Mouse (Mus musculus): Measurements from ENCODE around the gene Olfr1410. TPM values are rescaled to one million over a fixed set of nuclear protein-coding genes. Genes with fewer than 3 reads are reported as not detected.

Gene Olfr1410
- not detected for total RNA-seq (2022)

DNA sequence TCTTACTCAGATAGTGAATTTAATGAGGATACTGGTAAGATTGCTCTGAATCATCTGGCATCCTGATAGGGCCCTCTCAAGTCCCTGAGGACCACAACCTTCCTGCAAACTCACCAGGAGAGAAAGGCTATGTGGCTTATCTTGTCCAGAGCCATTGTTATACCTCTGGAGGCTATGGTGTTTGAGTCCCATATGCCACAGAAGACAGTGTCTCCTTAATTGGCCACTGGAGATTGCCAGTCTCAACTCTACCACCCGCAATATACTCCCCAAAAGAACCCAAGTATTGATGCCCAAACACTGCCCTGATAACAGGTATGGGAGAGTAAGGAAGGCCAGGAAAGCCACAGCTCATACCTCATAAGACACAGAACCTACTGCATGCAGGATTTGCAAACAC, at the start of gene Olfr1410:
Gene Olfr1410 (plus strand): TSS at position 301 of the 400 bp plus-strand sequence.
- no peak for DNase-seq (ENCODE audit: low spot score in 2 of 2)

DNA sequence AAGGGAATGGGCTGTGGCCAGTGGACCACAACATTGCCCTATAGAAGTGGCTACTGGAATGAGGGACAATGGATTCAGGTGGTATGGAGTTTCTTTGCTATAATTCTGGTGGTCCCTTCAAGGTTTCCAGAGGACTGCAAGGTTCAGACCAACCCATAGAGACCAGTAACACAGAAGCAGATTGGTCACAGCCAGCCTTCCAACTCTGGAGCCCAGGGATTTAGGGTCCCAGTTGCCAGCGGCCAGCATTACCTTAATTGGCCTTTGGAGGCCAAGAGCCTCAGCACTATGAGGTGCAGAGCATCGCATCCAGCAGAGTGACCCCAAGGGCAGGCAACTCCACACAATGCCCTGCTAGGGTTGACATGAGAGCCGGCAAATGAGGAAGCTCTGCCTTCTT, 34.6 kb upstream of the Olfr1410 start, which contains the start of gene Olfr1413:
Gene Olfr1413 (plus strand): TSS at position 301 of the 400 bp plus-strand sequence.
- no peak for DNase-seq (ENCODE audit: low spot score in 2 of 2)

DNA sequence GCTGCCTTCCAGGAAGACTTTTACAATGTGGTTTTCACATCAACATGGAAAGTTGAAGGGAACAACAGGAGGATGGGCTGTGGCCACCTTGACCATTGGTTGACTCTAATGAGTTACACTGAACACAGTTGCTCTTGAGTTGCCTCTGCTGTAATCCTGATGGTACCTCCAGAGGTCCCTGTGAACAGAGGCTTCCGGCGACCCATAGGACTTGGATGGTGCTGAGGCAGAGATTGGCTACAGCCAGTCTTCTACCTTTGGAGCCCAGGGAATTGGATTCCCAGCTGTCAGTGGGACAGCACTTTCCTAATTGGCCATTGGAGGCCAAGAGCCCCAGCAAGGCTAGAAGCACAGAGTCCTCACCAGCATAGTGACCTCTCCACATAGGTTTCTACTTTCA, 20.1 kb upstream of the Olfr1410 start, which contains the start of gene Olfr1412:
Gene Olfr1412 (plus strand): TSS at position 301 of the 400 bp plus-strand sequence.
- DNase-seq (ENCODE audit: low spot score in 2 of 2) = no peak

DNA sequence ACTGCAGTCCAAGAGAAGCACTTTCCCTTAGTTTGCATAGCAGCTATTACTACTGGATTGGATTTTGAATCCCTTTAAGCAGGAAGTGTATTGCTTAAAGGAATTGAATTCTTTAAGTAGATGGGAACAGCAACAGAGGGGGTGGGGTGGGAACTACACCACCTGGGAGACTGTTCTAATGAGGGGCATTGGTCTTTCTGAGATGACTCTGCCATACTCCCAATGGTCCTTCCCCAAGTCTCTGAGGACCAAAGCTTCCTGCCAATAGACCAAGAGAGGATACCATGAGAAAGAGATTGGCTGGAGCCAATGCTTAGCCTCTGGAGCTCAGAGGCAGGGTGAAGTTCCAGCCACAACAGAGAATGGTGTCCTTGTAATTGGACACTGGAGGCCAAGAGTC, 11.5 kb upstream of the Olfr1410 start, which contains the start of gene Olfr1411:
Gene Olfr1411 (plus strand): TSS at position 301 of the 400 bp plus-strand sequence.
- no peak for DNase-seq (ENCODE audit: low spot score in 2 of 2)

DNA sequence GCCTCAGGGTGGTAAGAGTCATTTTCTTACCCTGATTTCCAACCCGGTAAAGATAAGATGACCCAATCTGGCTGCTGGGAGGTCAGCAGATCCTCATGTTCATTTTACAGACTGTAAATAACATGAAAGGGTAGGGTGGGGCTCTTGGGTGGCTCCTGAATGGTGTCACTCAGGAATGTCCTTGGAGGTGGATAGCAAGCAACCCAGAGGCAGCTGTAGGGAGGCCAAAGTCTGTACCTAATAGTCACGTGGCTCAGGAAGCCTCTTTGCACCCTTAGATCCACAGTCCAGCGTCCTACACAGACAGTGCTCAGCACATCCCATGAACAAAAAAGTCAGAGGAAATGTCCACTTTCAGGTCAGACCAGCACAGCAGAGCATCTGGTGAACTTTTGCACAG, 9.6 kb upstream of the Olfr1410 start:
- no peak for DNase-seq (ENCODE audit: low spot score in 2 of 2)

DNA sequence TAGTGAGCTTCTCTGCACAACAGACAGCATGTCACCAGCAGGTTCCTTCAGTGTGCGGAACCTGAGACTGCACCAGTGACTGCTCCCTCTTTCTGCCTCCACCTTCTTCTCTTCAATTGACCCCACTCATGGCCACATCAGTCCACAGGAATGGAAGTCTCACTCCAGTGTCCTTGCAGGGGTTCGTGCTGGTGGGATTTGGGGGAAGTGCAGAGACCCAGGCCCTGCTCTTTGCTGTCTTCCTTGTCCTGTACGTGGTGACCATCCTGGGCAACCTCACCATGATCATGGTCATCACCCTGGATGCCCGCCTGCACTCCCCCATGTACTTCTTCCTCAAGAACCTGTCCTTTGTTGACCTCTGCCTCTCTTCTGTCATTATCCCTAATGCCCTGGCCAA, 2.1 kb downstream of the Olfr1410 start:
- DNase-seq (ENCODE audit: low spot score in 2 of 2) = no peak

DNA sequence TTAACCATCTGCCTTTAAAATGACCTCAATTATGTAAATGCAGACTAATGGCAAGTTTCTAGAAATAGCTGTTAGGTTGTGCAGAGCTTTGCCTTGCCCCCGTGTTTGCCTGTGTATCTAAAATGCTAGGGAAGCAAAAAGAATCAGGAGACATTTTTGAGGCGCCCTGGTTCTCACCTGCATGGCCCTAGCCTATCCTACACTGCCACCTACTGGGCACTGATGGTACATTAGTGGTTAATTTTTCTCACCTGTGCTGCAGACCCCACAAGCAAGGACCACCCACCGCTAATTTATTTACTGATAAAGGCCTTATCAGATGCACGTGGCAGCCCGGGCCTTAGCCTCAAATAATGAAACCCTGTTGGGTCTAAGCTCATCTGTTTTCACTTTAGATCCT, 5.4 kb downstream of the Olfr1410 start:
- DNase-seq (ENCODE audit: low spot score in 2 of 2) = peak in 1 of 2 experiments; percentile 59

DNA sequence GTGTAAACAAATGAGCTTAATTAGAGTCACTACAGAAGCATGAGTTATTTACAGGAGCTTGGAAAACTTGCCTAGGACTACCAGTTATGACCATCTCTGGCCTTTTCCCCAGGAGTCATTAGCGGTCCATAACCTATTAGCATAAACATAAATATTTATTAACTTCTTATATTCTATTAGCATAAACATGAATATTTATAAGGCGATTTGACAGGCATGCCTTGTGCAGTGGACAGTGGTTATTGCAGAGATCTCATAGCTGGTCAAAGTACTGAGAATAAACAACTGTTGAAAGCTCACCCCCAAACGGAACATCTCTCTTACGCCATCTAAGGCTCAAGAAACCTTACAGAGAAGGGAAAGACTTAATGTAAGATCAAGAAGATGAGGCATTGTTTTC, 7.6 kb downstream of the Olfr1410 start:
- no peak for DNase-seq (ENCODE audit: low spot score in 2 of 2)

DNA sequence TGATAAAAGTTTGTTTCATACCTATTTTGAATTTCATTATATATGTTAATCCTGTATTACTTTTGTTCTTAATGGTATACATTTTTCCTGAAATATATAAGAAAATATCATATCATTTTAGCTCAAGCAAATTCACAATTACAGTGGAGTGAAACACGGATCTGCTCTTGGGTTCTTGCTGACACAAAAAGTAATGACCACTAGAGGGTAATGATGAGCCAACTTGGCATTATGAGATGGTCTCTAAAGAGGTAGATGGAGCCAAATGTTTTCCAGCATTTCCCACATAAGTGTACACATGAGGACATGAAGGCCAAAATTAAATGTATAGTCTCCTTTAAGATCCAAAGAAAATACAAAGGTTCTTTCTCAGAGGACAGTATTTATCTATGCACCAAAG, 8.9 kb downstream of the Olfr1410 start:
- no peak for DNase-seq (ENCODE audit: low spot score in 2 of 2)

DNA sequence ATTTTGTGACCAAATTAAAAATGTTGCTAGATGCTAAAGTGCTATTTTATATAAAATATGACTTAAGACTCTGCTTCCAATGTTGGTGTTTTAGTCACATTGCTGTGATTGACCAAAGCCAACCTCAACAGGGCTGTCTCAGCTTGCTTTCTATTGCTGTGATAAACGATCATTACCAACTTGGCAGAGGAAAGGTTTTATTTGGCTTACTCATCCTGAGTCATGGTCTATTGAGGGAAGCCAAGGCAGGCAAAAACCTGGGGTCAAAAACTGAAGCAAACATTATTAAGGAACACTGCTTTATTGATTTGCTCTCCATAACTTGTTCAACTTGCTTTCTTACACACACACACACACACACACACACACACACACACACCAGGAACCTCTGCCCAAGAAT, 10.5 kb downstream of the Olfr1410 start:
- no peak for DNase-seq (ENCODE audit: low spot score in 2 of 2)

DNA sequence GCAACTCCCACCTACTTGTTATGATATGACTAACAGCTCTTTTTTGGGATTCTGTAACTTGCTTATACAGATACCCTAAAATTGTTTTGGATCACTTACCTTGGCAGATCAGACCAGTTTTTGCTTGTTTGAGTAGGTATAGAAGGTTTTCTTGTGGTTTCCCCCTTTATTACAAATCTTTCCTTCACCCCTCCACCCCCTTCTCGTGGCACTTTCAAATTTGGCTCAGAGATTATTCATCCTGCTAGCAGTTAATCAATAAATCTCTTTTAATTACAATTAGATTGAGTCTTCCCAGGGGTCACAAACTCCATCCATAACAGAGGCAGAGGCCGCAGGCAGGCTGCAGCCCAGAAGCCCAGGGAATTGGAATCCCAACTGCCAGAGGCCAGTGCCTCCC, 11.9 kb downstream of the Olfr1410 start, which contains the start of gene Olfr12:
Gene Olfr12 (plus strand): TSS at position 301 of the 400 bp plus-strand sequence.
- DNase-seq (ENCODE audit: low spot score in 2 of 2) = no peak

DNA sequence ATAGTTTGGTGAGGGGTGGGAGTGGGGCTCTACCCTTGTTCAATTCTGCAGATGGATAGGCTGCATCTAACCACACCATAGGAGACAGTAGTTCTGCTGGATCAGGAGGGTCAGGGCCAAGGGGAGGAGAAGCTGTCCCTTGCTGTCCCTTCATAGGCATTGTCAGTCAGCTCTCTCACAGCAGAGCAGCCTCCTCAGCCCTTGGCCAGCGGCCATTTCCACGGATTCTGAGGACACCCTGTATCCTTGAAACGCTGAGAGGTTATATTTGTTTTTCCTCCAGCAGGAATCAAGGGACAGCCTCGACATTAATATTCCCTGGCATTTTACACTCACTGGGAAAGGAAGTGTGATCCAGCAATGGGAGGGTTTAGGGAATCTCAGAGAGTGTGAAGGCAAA, 12.8 kb downstream of the Olfr1410 start:
- DNase-seq (ENCODE audit: low spot score in 2 of 2) = no peak

DNA sequence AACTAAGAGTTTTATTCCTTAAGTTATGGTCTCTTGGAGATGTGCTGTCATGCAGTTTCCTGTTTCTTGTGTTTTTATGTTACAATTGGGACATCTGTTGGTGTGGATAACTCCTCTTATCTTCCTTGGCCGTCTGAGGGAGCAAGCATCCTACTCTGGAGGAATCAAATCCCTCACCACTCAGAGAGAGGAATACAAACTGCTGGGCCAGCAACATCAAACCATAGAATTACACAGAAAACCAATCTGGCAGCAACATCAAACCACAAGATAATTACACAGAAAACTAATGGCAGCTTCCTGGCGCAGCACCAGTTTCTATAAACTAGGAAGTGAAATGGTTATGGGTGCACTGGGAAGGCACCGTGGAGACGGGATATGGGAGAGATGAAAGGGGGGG, 22.6 kb downstream of the Olfr1410 start:
- DNase-seq (ENCODE audit: low spot score in 2 of 2) = no peak

DNA sequence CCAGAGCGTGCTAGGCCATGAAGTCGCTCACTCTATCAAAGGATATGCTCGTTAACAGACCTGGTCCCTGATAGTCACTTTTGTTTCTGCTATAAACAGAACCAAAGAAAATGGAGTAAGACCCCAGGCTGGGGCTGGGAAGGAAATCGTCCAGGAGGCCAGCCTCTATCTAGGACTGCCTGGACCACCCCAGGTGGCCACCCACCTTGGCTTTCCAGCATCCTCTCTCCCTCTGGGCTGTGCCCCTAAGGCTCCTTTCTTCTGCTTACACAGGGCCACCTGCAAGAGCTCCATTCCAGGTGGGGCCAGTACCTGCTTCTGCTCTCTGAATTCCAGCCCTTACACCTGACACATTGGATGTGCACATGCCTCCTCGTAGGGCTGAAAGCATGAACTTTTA, 26.6 kb downstream of the Olfr1410 start:
- DNase-seq (ENCODE audit: low spot score in 2 of 2) = no peak

DNA sequence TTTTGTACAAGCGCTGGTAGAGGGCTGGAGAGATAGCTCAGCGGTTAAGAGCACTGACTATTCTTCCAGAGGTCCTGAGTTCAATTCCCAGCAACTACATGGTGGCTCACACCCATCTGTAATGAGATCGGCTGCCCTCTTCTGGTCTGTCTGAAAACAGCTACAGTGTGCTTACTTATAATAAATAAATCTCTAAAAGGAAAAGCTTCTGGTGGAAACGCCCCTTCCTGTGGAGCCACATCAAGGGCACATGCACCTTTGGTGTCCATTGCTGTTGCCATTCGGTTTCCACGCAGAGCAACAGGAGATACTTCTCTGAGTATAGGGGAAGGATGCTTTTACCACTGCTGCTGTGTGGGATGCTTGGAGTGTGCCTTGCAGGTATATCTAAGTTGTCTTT, 27.4 kb downstream of the Olfr1410 start:
- no peak for DNase-seq (ENCODE audit: low spot score in 2 of 2)

DNA sequence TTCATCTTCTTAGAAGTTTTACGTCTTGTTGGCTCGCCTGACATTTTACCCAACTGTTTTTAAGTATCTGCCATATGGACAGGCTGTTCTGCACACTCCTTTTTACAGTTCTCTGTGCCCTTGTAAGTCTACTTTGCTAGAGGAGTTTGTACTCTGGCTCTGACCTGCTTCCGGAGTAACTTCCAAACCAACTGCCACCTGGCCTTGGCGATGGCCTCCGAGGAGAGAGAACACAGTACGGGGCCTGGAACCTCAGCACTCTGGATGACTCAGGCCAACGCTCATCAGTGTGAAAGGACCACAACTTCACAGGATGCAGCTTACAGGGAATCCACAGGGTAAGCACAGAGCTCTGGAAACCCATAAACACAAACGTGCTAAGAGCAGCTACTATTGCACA, 28.1 kb downstream of the Olfr1410 start:
- peak in 1 of 2 experiments; percentile 44 for DNase-seq (ENCODE audit: low spot score in 2 of 2)

DNA sequence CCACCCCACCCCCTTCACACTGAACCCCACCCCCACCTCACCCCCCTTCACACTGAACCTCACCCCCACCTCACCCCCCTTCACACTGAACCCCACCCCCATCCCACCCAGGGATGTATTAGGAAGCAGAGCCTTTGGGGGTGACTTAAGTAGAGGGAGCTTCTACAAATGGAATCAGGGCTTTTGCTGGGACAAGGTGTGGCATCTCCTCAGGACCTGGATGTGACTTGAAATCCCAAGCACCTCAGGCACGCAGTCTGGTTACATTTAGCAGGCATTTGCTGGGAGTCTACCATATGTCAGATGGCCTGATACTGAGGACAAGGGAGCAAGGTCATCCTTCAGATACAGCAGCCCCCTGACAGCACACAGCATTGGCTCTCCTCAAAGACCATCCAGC, 29.0 kb downstream of the Olfr1410 start:
- DNase-seq (ENCODE audit: low spot score in 2 of 2) = no peak

DNA sequence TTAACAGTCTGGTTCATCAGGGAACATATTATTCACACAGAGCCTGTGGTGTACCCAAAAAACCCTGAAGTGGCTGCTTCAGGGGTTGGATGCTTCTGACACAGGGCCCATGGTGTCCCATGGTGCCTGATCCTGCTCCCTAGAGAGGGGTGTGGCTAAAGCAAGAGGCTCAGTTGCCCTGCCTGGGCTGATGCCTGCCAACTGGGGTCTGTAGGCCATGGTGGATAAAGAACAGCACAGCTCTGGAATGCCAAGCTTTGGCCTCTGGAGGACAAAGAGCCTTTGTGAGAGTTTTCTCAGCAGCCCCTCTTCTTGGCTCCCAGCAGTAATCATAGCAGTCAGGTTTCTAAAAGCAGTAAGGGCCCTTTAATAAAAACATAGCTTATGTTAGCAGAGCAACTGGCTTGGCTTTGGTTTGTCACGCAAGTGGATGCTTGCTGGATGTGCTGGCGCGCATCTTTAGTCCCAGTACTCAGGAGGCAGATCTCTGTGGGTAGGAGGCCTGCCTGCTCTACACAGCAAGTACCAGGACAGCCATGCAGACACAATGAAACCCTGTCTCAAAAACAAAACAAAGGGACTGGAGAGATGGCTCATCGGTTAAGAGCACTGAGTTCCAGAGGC, 29.5 kb downstream of the Olfr1410 start:
- peak in 1 of 2 experiments; percentile 47 for DNase-seq (ENCODE audit: low spot score in 2 of 2)

DNA sequence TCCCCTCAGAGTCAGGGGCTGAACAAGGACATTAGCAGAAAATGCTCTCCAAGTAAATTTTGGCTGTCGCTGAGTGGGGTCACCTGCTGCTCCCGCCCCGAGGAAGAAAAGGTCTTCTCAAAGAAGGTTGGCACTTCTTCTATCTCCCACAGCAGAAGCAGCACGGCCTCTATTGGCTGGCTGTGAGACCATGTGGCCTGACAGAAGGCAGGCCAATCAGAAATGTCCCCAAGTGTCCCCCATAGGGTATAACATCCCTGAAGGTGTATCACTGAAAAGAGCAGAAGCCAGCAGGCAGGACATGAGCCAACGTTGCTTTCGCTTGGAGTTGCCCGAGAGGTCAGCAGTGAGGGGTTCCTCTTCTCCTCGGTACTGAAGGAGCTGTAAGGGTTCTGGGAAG, 30.4 kb downstream of the Olfr1410 start:
- no peak for DNase-seq (ENCODE audit: low spot score in 2 of 2)

DNA sequence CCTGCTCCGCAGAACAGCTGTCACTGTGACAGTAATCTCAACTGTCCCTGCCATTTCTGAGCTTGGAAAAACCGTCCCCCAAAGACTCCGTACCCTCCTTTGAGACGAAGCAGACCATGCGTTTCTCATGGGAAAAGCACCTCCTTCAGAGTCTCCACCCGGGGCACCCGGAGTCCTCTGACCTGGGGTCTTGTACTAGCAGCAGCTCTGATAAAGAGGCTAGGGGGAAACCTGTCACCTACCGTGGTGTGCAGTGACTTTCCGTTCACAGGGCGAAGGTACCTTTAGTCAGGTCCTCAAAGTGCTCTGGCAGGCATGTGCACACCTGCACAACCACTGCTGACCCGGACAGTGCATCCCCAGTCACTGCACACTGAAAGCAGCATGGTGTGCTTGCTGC, 31.1 kb downstream of the Olfr1410 start:
- DNase-seq (ENCODE audit: low spot score in 2 of 2) = no peak

DNA sequence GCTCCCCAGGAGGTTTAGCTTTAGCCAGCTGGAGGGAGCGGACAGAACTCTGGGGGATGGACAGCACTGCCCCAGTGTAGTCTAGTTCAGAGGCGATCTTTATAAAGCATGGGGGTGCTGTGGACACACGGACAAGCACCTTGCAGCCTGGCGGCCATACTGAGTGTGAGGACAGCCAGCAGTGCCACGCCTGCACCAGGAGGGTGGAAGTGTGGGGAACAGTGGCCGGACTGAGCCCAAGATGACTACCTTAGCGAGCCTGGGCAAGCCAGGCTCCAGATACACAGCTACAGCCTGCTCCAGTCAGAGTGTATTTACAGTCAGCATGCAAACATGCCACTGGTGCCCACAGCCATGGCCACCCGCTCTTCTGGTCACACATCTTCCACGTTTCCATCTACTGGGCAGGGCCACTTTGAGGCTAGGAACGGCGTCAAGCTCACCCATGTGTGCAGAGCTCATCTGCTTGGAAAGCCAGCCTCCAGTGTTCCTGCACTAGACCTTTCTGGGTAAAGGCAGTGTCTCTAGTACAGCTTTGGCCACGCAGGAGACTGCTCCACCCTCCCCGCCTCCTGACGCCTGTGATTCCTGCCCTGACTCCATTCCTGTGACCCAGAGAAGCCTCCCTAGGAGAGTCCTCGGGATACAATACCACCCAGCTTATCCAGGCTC, 32.1 kb downstream of the Olfr1410 start:
- DNase-seq (ENCODE audit: low spot score in 2 of 2) = no peak

DNA sequence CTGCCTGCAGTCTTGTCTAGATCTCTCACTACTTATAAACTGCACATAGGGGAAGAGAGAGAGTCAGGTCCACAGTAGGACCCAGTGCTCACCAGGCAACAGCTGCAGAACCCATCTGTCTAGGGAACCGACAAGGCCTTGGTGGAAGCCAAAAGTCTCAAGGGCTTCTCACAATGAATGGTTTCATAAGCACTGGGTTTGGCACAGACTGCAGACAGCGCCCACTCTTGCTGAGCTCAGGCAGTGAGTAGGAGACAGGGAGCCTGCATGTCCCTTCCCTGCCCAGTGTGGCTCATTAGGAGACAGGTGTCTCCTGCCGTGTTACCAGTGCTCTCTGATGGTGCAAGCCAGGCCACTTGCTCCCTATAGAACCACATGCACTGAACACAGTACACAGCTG, 32.6 kb downstream of the Olfr1410 start:
- peak; percentile 81 to 83 for DNase-seq (ENCODE audit: low spot score in 2 of 2)

DNA sequence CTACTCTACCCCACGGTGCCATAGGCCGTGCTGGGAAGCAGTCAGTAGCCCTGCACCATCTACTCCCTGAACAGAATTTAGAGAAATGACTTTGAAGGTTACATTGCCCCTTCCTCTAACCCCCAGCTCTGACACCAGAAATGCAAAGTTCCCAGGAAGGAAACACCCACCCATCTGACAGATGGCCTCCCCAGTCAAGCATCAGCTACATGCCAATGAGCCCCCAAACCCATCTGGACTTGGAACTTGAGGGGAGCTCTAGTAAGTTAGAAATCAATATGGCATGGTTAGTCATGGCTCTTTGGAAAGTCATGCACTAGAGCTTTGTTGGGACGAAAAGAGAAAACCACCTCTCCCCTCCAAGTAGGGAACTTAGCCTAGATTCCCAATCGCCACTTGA, 33.2 kb downstream of the Olfr1410 start:
- peak in 1 of 2 experiments; percentile 48 for DNase-seq (ENCODE audit: low spot score in 2 of 2)

Data from layer of hippocampus, adult 8-10 months (tissue).